Mouse (Mus musculus) lung, postnatal 0 days (tissue): ENCODE measurements around the gene Rasl10b. TPM values are rescaled to one million over a fixed set of nuclear protein-coding genes. Genes with fewer than 3 reads are reported as not detected.

ENCODE experiments used
- ATAC-seq: fragments of 200-750 bp; cut with Nextera tagmentation; 2 replicates; pipeline ENCODE4 v1.8.0; 2017; ENCODE audit warnings: moderate library complexity
- DNase-seq: peaks from one replicate; pipeline ENCODE4 v3.0.0-alpha.2; 2016; ENCODE audit warnings: low spot score
- H3K27ac ChIP-seq: fragments of 300-500 bp; sonication (generic); 2 replicates; pipeline ENCODE4 v1.5.1; 2014; ENCODE audit warnings: antibody characterized with exemption, mild to moderate bottlenecking, low read length, mixed read lengths
- H3K27me3 ChIP-seq: fragments of 300-500 bp; sonication (generic); replicated peaks from 2 replicates; pipeline ENCODE4 v1.6.1; 2014; ENCODE audit warnings: low read length, mixed read lengths; ENCODE audit not compliant: insufficient read depth
- H3K36me3 ChIP-seq: fragments of 300-500 bp; sonication (generic); 2 replicates; pipeline ENCODE4 v1.6.1; 2014; ENCODE audit warnings: low read length, mixed read lengths; ENCODE audit not compliant: insufficient read depth
- H3K4me1 ChIP-seq: fragments of 300-500 bp; sonication (generic); 2 replicates; pipeline ENCODE4 v1.6.1; 2014; ENCODE audit warnings: antibody characterized with exemption, low read depth, low read length, mixed read lengths; ENCODE audit not compliant: insufficient read depth
- H3K4me2 ChIP-seq: fragments of 300-500 bp; sonication (generic); replicated peaks from 2 replicates; pipeline ENCODE4 v1.6.1; 2014; ENCODE audit warnings: low read depth, mild to moderate bottlenecking, low read length, moderate library complexity, mixed read lengths
- H3K4me3 ChIP-seq: fragments of 300-500 bp; sonication (generic); 2 replicates; pipeline ENCODE4 v1.5.1; 2014; ENCODE audit warnings: low read depth, low read length
- H3K9ac ChIP-seq: fragments of 300-500 bp; sonication (generic); replicated peaks from 2 replicates; pipeline ENCODE4 v1.6.1; 2014; ENCODE audit warnings: low read depth, mild to moderate bottlenecking
- H3K9me3 ChIP-seq: fragments of 300-500 bp; sonication (generic); 2 replicates; pipeline ENCODE4 v1.6.1; 2016; ENCODE audit warnings: low read length, mixed read lengths
- CTCF ChIP-seq: IDR thresholded peaks from 2 replicates; pipeline ENCODE4 v1.5.1; 2016; ENCODE audit warnings: antibody characterized with exemption, mild to moderate bottlenecking
- EP300 ChIP-seq: IDR thresholded peaks from 2 replicates; pipeline ENCODE4 v1.6.1; 2016; ENCODE audit warnings: antibody characterized with exemption, mild to moderate bottlenecking, control low read depth
- WGBS: fragments of 180-500 bp; shearing (Covaris S2); extraction: QIAGEN DNeasy Blood & Tissue Kit; methylation state at CpG from one replicate; pipeline ENCODE4 v1.1.7; 2014; 5-methylcytosine and 5-hydroxymethylcytosine counted together
- polyA plus RNA-seq: library from polyadenylated mRNA; unstranded; fragments of >200 nt; fragmentation: Nextera tagmentation; extraction: Ambion mirVana; gene quantifications from 2 replicates; pipeline ENCODE4 v1.2.1, GENCODE M21; 2015

The Rasl10b gene
- polyA plus RNA-seq, 1 experiment from 2014 or later: 0.80 TPM

- Histone ChIP-seq H3K4me2 (peak overlapping the region; percentile 99), H3K27ac (no peak overlapping the region), H3K9me3 (no peaks in the 10 kb centered on the region), H3K36me3 (no peaks in the 10 kb centered on the region; the same call in 1 of the 2 replicates), H3K9ac (no peak overlapping the region), H3K27me3 (no peaks in the 10 kb centered on the region), H3K4me1 (peaks cover 4% of the 10 kb centered on the region; the same call in 1 of the 2 replicates), H3K4me3 (peak overlapping the region; percentile 59)
- DNase-seq: no peak
- ATAC-seq: peak; percentile 40; the same call in 1 of the 2 replicates
- TF ChIP-seq CTCF: no peak
- TF ChIP-seq EP300: no peak
- WGBS: 6% methylated on average over 29 of the region's 40 CpGs
Observed at GRCm38 (mm10) chr11:83409792-83410291, 905 bp downstream of the Rasl10b start.

GRCm38 (mm10) chr11:83410510-83410909, 1.6 kb downstream of the Rasl10b start:
- no peak for ATAC-seq
- TF ChIP-seq CTCF: no peak
- no peak for TF ChIP-seq EP300
- no peaks in the 10 kb centered on the region for H3K36me3 ChIP-seq
- H3K9ac ChIP-seq: no peak overlapping the region
- H3K4me3 ChIP-seq: no peak overlapping the region
- DNase-seq: no peak
- 62% methylated on average over 6 of the region's 6 CpGs for WGBS
- no peaks in the 10 kb centered on the region for H3K27me3 ChIP-seq
- H3K9me3 ChIP-seq: no peaks in the 10 kb centered on the region
- no peak overlapping the region for H3K27ac ChIP-seq
- H3K4me1 ChIP-seq: peaks cover 4% of the 10 kb centered on the region; the same call in 1 of the 2 replicates
- no peak overlapping the region for H3K4me2 ChIP-seq

GRCm38 (mm10) chr11:83417080-83417479, 8.1 kb downstream of the Rasl10b start:
- Histone ChIP-seq H3K4me3 (no peak overlapping the region), H3K4me2 (no peak overlapping the region), H3K4me1 (no peaks in the 10 kb centered on the region), H3K9me3 (no peaks in the 10 kb centered on the region), H3K27ac (no peak overlapping the region), H3K9ac (no peak overlapping the region), H3K27me3 (peaks cover 11% of the 10 kb centered on the region; the same call in 1 of the 2 replicates), H3K36me3 (no peaks in the 10 kb centered on the region)
- DNase-seq (peak; percentile 69), ATAC-seq (peak; percentile 57; the same call in 1 of the 2 replicates)
- TF ChIP-seq EP300 (no peak), CTCF (no peak)
- WGBS: 5% methylated on average over 5 of the region's 5 CpGs

DNA sequence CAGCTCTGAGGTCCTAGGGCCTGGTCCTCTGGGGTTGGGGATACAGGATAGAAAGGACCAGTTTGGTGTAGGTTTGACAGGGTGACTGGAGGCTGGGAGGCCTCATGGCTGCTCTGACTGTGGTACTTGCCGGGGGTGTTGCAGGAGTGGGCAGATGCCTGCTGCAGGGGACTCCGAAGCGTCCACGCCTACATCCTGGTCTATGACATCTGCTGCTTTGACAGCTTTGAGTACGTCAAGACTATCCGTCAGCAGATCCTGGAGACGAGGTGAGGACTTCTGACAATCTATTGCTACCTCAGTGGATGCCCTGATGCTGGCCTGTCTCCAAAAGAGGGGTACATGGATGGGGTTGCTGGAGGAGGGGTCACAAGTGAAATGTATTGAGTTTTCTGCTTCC, 8.8 kb downstream of the Rasl10b start:
- Histone ChIP-seq H3K27ac (no peak overlapping the region), H3K4me1 (no peaks in the 10 kb centered on the region), H3K4me2 (no peak overlapping the region), H3K4me3 (no peak overlapping the region), H3K36me3 (no peaks in the 10 kb centered on the region), H3K9me3 (no peaks in the 10 kb centered on the region), H3K9ac (no peak overlapping the region), H3K27me3 (peaks cover 11% of the 10 kb centered on the region; the same call in 1 of the 2 replicates)
- DNase-seq: no peak
- no peak for ATAC-seq
- TF ChIP-seq CTCF (no peak), EP300 (no peak)
- 70% methylated on average over 7 of the region's 7 CpGs for WGBS

GRCm38 (mm10) chr11:83418566-83418965, 9.6 kb downstream of the Rasl10b start:
- H3K9me3 ChIP-seq: no peaks in the 10 kb centered on the region
- no peaks in the 10 kb centered on the region for H3K4me1 ChIP-seq
- WGBS: 5% methylated on average over 38 of the region's 38 CpGs
- H3K36me3 ChIP-seq: no peaks in the 10 kb centered on the region
- H3K4me3 ChIP-seq: no peak overlapping the region
- ATAC-seq (peak; percentile 73), DNase-seq (peak; percentile 45)
- peaks cover 11% of the 10 kb centered on the region; the same call in 1 of the 2 replicates for H3K27me3 ChIP-seq
- no peak overlapping the region for H3K27ac ChIP-seq
- H3K4me2 ChIP-seq: no peak overlapping the region
- peak; percentile 36 for TF ChIP-seq CTCF
- no peak for TF ChIP-seq EP300
- no peak overlapping the region for H3K9ac ChIP-seq

- no peak for ATAC-seq
- H3K4me2 ChIP-seq: no peak overlapping the region
- H3K9ac ChIP-seq: no peak overlapping the region
- H3K4me3 ChIP-seq: no peak overlapping the region
- TF ChIP-seq EP300 (no peak), CTCF (peak; percentile 27)
- no peaks in the 10 kb centered on the region for H3K9me3 ChIP-seq
- peaks cover 11% of the 10 kb centered on the region; the same call in 1 of the 2 replicates for H3K27me3 ChIP-seq
- no peak for DNase-seq
- no peak overlapping the region for H3K27ac ChIP-seq
- WGBS: 43% methylated on average over 4 of the region's 4 CpGs
- H3K36me3 ChIP-seq: no peaks in the 10 kb centered on the region
- no peaks in the 10 kb centered on the region for H3K4me1 ChIP-seq
Observed at GRCm38 (mm10) chr11:83420338-83420737, 11.4 kb downstream of the Rasl10b start.
